Mouse (Mus musculus): ENCODE results near the gene Fggy.

DNA sequence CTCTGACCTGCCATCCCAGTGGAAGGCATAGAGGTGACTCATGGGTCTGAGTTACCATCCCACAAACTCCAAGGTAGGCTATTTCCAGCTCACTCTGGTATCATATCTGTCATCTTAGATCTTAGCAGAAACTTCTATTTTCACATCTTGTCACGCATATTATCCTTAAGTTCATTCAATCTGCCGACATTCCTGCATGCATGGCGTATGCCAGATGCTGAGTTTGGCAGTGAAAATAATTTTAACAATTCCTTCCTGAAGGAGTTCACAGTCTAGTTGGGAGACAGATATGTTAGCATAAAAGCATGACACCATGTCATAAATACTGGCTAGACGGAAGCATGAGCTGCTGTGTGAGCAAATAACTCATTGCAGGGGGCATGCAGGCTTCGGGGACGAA is 360.4 kb downstream of the Fggy start:
- TF ChIP-seq CTCF (IDR thresholded peaks at IDR 0.05; ENCODE audit: low read depth, low read length) (no peak), POLR2A (IDR thresholded peaks at IDR 0.05; ENCODE audit: insufficient read depth, low read length) (no peak)

Data from ES-Bruce4 (cell line).